Mouse (Mus musculus): Measurements from ENCODE around the gene Ddx21.
A peak's percentile ranks its signal among the peaks of the same experiment; 100 is the strongest.
"Not testable (repeated sequence)": the region's sequence is repeated elsewhere in the genome, so short reads cannot be mapped to it uniquely, and the experiment has no call there.

The Ddx21 gene

DNA sequence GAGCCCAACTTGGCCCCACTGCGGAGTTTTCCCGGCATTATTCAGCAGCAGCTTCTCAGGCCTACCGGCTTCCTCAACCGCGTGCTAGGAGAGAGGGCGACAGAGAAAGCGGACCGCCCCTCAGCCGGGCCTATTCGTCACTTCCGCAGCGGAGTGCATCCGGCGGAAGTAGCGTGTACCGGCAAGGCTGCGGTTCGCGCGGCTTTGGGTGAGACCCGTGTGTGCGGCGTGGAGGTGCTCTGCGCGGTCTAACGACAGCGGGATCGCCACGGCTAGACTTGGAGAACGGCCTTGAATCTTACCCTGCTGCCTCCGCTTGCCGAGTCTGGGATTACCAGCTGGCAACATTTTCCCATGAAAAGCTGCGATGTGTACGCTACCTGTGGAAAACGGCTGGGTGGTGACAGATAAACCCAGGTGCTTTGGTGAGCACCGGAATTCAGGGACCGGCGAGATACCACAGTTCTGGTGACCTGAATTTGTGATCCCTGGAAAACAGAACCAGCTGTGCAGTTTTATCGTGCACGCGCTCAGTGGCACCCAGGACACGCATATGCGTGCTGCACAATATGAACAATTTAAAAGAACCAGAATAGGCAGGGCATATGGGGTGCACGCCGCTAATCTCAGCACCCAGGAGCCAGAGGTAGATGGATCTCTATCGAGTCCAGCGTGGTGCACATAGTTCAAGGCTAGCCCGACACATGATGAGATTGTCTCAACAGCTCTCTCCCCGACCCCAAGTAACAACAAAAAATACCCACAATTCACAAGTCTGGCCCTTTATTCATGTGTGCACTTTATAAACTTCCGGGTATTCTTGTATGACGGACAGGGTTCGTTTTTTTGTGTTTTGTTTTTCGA lies at the start of gene Ddx21:
Ddx21 (minus strand) TSS at position 105 of the 864 bp plus-strand sequence.
- peak; percentile 84 to 93 for DNase-seq (ENCODE audit: low spot score in 2 of 2)

DNA sequence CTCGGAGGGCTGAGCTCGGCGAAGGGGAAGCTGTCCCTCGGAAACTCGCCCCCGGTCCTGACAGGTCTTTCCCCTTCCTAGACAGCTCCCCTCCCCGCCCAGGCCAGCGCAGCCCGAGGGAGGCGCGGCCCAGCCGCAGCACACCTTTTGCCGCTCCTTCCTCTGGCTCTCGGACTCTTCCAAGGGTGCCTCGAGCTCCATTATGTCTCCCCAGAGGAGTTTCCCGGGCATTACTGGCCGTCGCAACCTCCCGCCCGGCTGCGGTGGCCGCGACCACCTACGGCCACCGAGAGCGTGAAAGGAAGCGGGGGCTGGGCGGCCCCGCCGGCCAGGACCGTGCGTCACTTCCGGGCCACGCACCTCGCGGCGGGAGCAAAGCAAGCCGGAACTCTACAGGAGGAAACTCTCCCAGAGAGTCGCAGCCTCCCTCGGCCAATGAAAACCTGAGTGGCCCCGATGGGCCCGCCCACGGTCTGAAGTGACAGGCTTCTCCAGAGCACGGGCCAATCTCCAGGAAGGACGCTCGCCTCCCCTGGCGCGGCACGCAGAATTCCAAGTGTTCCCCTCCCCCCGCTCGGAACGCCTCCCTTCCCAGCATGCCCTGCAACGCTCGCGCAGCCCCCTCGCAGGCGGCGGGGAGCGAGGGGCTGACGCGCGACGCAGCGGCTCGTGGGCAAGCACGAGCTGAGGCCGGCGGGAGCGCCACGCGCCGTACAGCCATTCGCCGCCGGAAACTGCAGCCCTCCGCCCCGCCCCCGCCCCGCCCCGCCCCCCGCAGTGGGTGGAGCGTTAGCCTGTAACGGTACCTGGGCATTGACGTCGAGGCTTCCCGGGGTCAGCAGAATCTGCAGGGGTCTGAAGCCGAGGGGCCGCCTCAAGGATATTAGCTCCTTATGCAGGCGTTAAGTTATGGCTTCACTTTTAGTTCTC lies 49.1 kb upstream of the Ddx21 start, which contains the start of gene Ddx50:
Ddx50 (minus strand) TSS at position 338 of the 930 bp plus-strand sequence.
- peak; percentile 94 to 95 for DNase-seq (ENCODE audit: low spot score in 2 of 2)

DNA sequence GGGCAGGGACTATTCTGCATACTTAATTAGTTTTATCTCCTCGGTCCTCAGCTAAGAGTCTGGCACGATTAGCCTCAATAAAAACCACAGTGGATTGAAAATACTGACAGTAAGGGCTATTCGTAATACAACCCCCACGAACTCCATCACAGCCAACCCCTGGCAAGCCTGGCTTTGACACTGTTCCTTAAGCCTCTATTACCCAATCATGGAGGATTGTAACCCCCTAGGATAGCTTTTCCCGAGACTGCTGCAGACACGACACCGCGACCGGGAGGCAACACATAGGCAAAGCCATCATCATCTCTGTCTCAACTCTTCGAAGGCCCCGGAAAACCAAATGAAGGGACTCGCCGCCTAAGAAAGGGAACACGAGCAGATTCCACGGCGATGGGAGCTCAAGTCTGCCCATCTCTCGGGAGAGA lies 48.3 kb upstream of the Ddx21 start:
- DNase-seq (ENCODE audit: low spot score in 2 of 2), result no peak

DNA sequence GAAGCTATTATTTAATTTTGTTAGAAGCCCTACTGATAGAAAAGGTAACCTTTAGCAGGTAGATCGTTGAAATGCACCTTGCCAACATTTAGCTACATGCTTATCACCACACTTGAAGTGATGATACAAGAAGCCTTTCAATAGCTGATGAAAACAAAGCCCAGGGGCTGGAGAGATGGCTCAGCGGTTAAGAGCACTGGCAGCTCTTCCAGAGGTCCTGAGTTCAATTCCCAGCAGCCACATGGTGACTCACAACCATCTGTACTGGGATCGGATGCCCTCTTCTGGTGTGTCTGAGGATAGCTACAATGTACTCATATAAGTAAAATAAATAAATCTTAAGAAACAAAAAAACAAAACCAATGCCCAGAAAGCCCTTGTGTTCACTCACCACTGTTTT lies 2.1 kb upstream of the Ddx21 start:
- no peak for DNase-seq (ENCODE audit: low spot score in 2 of 2)

DNA sequence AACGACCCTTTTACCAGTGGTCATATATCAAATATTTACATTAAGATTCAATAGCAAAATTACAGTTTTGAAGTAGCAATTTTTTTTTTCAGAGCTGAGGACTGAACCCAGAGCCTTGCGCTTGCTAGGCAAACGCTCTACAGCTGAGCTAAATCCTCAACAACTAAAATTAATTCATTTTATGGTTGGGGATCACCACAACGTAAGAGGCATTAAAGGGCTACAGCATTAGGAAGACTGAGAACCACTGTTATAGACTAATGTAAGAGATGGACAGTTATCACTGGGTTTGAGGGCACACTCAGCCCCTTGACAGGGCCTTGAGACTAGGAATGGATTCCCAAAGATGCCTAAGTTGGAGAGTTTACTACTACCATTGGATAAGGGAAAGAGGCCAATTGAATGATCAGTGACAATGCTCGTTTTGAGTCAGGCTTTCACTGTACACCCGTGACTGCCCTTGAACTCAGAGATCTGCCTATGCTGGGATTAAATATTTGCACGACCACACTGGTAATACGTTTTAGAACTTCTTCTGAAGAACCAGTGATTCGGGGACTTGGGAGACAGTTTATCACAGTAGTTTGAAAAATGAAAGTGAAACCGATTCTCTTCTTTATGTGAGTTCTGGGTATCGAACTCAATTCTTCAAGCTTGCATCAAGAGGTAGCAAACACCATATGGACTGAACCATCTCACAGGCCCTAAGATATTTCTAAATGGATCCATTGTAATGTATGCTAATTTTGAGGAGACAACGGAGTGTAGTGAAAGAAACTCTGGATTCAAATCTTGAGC lies 1.4 kb upstream of the Ddx21 start:
- DNase-seq (ENCODE audit: low spot score in 2 of 2), result no peak

DNA sequence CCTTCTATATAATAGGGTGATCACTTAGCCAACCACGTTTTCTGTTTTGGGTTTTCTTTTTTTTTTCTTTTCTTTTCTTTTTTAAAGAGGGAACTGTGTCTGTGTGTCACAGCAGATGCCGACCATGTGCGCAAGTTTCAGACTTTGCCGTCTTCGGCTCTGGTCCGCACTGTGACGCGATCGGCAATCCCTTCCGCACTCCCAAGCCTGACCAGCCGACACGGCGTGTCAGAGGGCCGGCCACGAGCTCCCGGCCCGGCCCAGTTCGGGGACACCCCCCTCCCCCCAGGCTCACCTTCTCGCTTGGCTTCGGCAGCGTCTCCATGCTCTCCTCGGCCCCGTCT lies 276 bp downstream of the Ddx21 start:
- DNase-seq (ENCODE audit: low spot score in 2 of 2), result no peak

DNA sequence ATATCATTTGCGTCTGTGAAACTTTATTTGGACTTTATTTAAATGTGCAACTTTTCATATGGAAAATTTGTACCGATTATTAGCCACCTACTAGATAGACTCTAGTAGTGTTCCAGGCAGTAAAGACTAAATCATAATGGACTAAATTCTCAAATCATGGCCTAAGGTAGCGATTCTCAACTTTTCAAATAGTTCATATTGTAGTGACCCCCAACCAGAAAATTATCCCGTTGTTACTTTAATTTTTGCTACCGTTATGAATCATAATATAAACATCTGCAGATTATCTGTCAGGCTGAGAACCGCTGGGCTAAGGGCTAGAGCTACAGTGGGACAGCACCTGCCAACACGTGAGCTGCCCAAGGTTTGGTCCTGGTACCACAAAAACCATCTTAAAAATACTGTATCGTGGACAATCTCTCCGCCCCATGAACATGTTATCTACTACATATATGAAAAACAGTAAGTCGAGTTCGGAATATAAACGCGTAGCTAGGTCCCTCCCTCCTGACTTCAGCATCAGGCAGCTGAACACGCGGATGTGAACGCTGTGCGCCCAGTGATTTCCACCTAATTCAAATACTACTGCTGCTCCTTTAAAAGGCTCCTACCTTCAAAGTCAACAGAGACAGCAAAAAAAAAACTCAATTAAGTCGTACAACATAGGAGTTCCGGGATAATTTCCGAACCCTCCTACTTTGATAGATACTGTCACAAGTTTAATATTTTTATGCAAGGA lies 859 bp downstream of the Ddx21 start:
- no peak for DNase-seq (ENCODE audit: low spot score in 2 of 2)

DNA sequence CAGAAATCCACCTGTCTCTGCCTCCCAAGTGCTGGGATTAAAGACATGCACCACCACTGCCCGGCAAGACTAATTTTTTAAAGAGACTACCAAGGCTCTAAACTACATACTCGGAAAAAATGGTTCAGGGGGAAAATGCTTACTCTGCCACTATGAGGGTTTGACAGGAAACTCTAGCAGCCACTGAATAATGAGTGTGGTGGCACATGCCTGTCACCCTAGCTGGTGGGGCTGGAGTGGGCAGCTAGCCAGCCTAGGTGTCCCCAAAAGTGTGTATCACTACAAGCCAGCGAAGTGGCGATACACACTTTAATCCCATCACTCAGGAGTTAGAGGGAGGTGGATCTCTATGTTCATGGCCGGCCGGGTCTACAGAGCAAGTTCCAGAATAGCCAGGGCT lies 2.0 kb downstream of the Ddx21 start:
- no peak for DNase-seq (ENCODE audit: low spot score in 2 of 2)

DNA sequence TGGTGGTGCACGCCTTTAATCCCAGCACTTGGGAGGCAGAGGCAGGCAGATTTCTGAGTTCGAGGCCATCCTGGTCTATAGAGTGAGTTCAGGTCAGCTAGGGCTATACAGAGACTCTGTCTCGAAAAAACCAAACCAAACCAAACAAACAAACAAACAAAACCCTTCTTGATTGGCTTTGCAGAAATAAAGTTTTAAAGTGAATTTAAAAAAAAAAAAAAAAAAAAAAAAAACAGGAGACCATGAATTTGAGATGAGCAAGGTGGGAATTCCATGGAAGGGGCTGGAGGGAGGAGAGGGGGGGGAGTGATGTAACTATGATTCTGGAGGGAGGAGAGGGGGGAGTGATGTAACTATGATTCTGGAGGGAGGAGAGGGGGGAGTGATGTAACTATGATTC lies 2.8 kb downstream of the Ddx21 start:
- DNase-seq (ENCODE audit: low spot score in 2 of 2), result not testable (repeated sequence)

DNA sequence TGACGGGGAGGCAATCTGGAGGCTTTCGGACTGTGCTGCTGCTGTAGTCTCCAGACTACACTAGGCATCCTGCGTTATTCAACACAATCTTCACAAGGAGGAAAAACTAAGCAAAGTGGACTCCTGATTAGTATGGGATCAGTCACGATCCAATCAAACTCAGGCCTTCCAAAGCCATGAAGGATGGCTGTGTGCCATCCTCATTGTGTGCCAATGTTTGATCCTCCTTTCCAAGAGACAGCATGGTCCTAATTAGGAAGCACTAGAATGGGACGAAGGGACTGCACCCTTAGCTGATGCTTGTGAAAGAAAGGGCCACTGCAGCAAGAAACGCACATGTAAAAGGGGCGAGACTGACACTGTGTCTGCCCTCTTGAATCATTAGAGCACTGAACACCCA lies 9.6 kb downstream of the Ddx21 start:
- DNase-seq (ENCODE audit: low spot score in 2 of 2), result no peak

DNA sequence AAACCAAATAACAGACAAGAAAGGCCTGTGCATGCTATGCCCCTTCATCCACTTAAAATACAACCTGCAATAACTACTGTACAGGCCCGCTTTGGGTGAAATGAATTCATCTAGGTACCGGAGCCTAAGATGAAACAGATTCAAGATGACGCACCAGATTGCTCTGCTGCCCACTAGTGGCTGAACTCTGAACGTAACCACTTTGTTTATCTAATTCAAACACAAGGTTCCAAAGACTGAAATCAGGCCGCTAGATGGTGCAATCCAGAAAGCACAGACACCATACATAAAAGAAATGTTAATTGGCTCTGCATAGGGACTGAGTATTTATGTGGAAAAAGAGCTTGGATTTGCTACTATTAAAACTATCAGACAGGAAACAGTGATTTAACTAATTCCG lies 11.9 kb downstream of the Ddx21 start:
- DNase-seq (ENCODE audit: low spot score in 2 of 2), result peak; percentile 84 to 92

DNA sequence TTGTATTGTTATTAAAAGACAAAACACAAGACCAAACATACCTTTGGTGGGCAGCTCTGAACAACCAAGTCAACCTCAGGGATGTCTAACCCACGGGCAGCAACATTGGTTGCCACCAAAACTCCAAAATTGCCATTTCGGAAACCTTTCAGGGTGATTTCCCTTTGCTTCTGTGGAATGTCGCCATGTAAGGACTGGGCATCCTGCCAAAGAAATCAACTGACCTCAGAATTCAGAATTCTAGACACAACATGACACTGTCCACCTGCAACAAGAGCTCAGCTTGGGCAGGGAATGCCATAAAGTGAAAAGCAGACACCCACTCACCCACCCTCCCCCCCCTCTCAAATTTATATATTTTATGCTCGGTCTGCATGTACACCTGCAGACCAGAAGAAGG lies 13.5 kb downstream of the Ddx21 start:
- no peak for DNase-seq (ENCODE audit: low spot score in 2 of 2)

DNA sequence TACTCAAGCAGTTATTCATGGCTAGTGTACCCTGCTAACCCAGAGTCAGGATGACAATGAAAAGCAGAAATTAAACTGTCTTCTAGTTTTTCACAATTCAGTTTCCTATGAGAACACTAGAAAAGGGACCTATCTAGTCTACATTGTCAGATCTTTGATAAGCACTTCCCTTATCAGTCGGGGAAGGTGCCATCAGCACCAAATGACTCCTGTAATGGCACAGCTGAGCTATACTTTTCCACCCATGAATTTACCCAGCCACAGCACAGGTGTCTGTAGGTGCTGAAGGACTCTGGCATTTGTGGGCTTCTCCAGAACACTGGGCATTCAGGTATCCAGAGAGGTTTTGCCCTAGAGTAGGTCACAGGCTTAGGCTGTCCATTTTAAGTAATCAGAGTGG lies 18.8 kb downstream of the Ddx21 start:
- no peak for DNase-seq (ENCODE audit: low spot score in 2 of 2)

DNA sequence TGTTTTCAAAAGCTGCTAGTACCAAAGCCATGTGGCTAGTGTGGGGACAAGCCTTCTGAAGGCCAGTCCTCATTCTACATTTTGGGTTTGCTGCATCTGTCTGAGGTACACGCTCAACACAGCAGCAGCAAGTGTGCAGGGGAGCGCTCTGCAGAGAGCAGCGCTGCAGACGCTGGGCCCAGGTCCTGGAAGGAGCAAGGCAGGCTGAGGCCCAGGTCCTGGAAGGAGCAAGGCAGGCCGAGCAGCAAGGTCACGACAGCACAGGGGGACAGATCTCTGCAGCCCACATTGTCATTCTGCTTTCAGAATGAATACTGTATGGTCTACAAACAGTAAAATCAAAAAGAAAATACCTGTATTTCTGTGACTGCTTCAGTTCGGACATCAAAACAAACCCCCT lies 19.4 kb downstream of the Ddx21 start:
- DNase-seq (ENCODE audit: low spot score in 2 of 2), result no peak

DNA sequence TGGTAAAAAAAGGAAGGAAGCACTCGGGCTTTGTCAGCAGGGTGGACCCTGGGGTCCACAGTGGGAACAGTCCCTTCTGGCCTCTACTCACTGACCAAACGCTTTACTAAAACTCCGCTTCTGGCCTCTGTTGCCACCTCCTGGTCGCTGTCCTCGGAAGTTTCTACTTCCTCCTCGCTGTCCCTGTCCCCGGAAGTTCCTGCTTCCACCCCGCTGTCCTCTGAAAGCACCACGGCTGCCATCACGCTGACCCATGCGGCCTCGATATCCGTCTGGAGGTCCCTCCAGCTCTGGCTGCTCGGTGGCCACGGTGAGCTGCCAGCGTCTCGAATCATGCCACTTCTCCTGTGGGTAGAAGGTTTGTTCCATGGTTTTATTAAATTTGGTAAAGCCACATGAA lies 19.8 kb downstream of the Ddx21 start:
- no peak for DNase-seq (ENCODE audit: low spot score in 2 of 2)

DNA sequence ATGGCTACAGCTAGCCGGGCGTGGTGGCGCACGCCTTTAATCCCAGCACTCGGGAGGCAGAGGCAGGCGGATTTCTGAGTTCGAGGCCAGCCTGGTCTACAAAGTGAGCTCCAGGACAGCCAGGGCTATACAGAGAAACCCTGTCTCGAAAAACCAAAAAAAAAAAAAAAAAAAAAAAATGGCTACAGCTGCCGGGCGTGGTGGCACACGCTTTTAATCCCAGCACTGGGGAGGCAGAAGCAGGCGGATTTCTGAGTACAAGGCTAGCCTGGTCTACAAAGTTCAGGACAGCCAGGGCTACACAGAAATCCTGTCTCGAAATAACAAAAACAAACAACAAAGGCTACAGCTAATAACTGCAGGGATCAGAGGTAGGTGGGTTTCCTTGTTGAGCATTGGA lies 23.0 kb downstream of the Ddx21 start:
- DNase-seq (ENCODE audit: low spot score in 2 of 2), result not testable (repeated sequence)

DNA sequence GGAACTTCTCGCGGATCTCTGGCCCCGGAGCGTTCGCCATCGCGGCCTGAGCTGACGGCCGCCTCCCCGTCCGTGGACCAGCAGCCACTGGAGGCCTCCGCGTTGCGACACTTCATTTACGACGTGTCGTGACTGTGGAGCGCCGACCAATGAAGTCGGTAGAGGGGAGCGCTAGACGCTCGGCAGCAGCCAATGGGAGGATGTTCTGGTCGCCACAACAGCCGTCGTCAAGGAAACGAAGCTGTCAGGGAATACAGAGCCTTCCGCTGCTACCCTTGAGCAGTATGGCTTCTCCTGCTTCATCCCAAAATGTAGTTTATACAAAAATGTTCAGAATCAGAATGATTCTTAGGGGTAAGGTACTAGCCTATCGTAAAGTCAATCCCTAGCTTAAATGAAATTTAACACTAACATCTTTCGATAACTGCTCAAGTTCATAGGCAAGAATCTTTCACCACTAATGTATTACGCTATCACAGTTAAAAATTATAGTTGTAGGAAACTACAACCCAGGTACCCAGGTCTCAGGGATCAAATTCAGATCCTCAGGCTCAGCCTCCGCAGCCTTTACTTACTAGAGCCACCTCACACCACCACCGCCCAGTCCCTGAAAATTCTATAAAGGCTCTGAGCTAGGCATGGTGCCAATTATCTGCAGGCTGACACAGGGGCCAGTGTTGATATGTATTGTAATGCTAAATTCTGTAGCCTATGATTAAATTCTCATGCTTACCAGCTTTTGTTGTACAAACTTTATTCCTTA lies 23.6 kb downstream of the Ddx21 start, which contains the start of gene Kif1bp:
Kif1bp (minus strand) TSS at position 120 of the 763 bp plus-strand sequence.
- peak; percentile 94 to 95 for DNase-seq (ENCODE audit: low spot score in 2 of 2)

DNA sequence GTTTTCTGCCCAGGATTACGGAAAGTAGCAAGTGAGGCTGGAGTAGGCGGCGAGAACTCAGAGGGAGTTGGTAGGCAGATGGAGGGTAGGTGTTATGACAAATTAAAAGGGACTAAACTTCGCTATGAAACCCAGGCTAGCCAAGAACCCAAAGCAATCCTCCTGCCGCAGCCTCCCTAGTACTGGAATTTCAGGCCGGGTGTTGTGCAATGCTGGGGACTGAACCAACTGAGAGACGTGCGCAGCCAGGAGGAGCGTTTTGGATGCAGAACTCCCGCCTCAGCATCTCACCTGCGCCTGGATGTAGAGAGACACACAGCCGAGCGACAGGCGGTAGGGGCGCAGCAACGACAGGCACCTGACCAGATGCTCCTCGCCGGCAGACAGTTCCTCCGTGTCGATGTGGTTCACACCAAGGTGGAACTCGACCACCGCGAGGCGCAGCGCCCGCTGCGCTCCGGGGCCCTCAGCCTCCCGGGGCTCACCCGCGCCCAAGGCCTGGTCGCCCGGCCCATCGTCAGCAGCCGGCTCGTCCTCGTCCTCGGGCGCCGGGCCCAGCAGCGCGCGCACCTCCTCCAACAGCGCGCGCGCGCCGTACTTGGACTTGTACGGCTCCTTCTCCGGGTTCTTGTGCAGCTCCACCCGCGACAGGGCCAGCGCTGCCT lies 24.3 kb downstream of the Ddx21 start:
- DNase-seq (ENCODE audit: low spot score in 2 of 2), result no peak

DNA sequence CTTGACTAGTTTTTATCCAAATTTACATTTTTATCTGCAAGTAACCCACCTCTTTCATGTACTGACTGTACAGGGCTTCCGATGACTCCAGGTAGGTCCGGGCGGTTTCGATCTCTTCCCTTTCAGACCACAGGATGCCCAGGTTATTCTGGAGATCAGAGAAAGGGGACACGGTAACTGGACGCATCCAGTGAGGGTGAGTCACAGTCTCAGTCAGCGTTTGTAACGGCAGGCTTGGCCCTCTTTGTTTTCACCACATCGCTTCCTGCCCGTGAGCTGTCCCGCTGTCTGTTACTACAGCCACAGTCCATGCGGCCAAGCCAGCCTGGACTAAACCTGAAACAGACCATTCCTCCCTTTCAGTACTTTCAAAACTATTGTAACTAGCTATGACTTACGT lies 27.1 kb downstream of the Ddx21 start:
- DNase-seq (ENCODE audit: low spot score in 2 of 2), result no peak
